Mouse (Mus musculus) megakaryocyte, embryonic 14.5 days (primary cell): Measurements from ENCODE around the gene Sema6b. TPM values are rescaled to one million over a fixed set of nuclear protein-coding genes. Genes with fewer than 3 reads are reported as not detected.
"Not testable (repeated sequence)": the region's sequence is repeated elsewhere in the genome, so short reads cannot be mapped to it uniquely, and the experiment has no call there.

Experiments used
- H3K27me3 ChIP-seq: replicated peaks from 2 replicates; pipeline ENCODE3; 2012; ENCODE audit warnings: inconsistent platforms
- H3K36me3 ChIP-seq: replicated peaks from 2 replicates; pipeline ENCODE3; 2012; ENCODE audit warnings: low read length, inconsistent platforms, mixed read lengths
- H3K4me1 ChIP-seq: 2 replicates; pipeline ENCODE4 v1.6.1; 2012; ENCODE audit warnings: inconsistent platforms
- H3K4me3 ChIP-seq: replicated peaks from 2 replicates; pipeline ENCODE3; 2012; ENCODE audit warnings: moderate library complexity, mild to moderate bottlenecking, inconsistent platforms
- H3K9me3 ChIP-seq: 2 replicates; pipeline ENCODE4 v1.6.1; 2012; ENCODE audit warnings: inconsistent platforms
- FLI1 ChIP-seq: IDR thresholded peaks from 2 replicates; pipeline ENCODE4 v1.6.1; 2012; ENCODE audit warnings: low read length, inconsistent platforms, mixed read lengths
- GATA1 ChIP-seq: IDR thresholded peaks from 3 replicates; pipeline ENCODE4 v1.6.1; 2012; ENCODE audit warnings: mixed read lengths, low read length, inconsistent platforms, borderline replicate concordance
- polyA plus RNA-seq: library from polyadenylated mRNA; stranded (reverse); fragments of >175 nt; gene quantifications from 2 replicates; pipeline ENCODE4 v1.2.3, GENCODE M21; 2012; ENCODE audit warnings: low replicate concordance; ENCODE audit not compliant: insufficient read depth

The Sema6b gene
- polyA plus RNA-seq, 1 experiment: 19.4 TPM

DNA sequence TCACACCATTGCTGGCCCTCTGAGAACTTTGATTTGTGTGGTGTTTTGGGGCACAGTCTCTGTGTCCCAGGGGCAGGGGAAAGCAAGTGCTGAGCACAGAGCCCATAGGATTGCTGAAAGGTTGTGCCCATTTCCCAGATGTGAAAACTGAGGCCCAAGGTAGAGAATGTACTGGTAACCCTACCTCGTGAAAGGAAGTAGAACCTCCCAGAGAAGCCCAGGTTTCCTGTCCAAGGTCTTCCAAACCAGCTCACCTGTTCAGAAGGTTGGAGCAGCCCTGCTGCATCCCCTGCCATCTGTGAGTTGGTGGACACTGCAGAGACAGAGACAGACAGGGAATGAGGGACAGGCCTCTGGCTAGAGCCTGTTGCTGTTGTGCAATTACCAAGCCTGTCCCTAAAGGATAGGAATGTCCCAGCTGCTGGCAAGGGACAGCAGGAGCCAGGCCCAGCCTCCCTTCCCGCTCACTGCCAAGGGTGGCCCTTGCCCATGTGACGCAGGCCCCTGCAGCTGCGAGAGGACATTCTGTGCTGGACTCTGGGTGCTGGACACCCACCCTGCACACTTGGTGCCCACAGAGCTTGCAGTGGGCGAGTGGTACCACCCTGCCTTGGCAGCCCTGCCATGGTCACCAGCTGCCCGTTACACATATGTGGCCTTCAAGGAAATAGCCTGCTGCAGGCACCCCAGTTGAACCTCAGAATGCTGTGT, 31.7 kb downstream of the Sema6b start:
- Histone ChIP-seq H3K4me3 (no peak overlapping the region), H3K9me3 (no peaks in the 10 kb centered on the region), H3K36me3 (peaks cover 59% of the 10 kb centered on the region), H3K4me1 (peaks cover 13% of the 10 kb centered on the region), H3K27me3 (no peaks in the 10 kb centered on the region)
- TF ChIP-seq GATA1 (no peak), FLI1 (no peak)

DNA sequence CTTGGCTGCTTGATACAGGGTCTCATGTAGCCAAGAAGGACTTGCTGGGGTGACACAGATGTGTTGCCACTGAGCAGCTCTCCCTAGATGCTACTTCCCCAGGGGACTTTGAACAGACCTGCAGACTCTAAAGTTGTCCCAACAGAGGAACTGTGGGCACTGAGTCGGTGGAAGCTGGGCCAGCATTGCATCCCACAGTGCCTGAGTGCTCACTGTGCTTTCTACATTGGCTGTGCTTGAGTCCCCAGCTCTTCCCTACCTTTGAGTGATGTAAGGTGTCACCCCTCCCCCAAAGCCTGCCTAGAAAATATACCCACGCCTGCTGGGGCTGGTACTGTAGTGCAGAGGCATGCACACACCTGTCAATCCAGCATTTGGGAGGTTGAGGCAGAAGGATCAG, 32.4 kb downstream of the Sema6b start:
- H3K9me3 ChIP-seq: no peaks in the 10 kb centered on the region

DNA sequence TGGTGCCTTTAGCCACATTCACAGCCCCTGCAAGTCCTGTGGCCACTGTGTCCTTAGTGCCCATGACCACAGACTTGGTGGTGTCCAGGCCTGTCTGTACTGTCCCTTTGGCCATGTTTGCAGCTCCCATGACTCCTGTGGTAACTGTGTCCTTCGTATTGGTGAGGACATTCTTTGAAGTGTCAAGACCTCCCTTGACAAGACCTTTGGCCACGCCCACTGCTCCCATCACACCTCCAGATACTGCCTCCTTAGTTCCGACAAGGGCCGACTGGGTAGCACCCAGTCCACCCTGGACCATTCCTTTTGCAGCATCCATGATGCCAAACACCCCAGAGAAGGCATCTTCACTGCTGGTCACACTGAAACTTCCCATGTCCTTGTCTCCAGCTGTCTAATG, 33.2 kb downstream of the Sema6b start:
- H3K4me1 ChIP-seq: peaks cover 19% of the 10 kb centered on the region
- H3K36me3 ChIP-seq: peaks cover 62% of the 10 kb centered on the region
- no peak for TF ChIP-seq GATA1
- TF ChIP-seq FLI1: no peak
- no peak overlapping the region for H3K4me3 ChIP-seq
- no peaks in the 10 kb centered on the region for H3K27me3 ChIP-seq
- H3K9me3 ChIP-seq: no peaks in the 10 kb centered on the region

More for the DNA sequence above, 32.4 kb downstream of the Sema6b start:
- H3K36me3 ChIP-seq: peaks cover 62% of the 10 kb centered on the region
- H3K27me3 ChIP-seq: no peaks in the 10 kb centered on the region
- H3K4me3 ChIP-seq: no peak overlapping the region
- TF ChIP-seq GATA1: no peak
- TF ChIP-seq FLI1: no peak
- H3K4me1 ChIP-seq: peaks cover 13% of the 10 kb centered on the region

GRCm38 (mm10) chr17:56106436-56106835, 33.7 kb downstream of the Sema6b start:
- Histone ChIP-seq H3K36me3 (peaks cover 66% of the 10 kb centered on the region), H3K4me1 (peaks cover 22% of the 10 kb centered on the region)
- not testable (repeated sequence) for H3K9me3 ChIP-seq, H3K4me3 ChIP-seq, H3K27me3 ChIP-seq

DNA sequence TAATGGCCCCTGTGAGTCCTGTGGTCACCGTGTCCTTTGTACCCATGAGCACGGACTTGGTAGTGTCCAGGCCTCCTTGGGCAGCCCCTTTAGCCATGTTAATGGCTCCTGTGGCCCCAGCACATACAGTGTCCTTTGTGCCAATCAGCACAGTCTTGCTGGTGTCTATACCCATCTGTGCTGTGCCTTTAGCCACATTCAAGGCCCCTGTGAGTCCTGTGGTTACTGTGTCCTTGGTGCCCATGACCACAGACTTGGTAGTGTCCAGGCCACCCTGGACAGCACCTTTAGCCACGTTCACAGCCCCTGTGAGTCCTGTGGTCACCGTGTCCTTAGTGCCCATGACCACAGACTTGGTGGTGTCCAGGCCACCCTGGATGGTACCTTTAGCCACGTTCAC, 35.3 kb downstream of the Sema6b start:
- H3K9me3 ChIP-seq, H3K4me3 ChIP-seq, H3K27me3 ChIP-seq: not testable (repeated sequence)
- Histone ChIP-seq H3K4me1 (peaks cover 30% of the 10 kb centered on the region), H3K36me3 (peaks cover 73% of the 10 kb centered on the region)

DNA sequence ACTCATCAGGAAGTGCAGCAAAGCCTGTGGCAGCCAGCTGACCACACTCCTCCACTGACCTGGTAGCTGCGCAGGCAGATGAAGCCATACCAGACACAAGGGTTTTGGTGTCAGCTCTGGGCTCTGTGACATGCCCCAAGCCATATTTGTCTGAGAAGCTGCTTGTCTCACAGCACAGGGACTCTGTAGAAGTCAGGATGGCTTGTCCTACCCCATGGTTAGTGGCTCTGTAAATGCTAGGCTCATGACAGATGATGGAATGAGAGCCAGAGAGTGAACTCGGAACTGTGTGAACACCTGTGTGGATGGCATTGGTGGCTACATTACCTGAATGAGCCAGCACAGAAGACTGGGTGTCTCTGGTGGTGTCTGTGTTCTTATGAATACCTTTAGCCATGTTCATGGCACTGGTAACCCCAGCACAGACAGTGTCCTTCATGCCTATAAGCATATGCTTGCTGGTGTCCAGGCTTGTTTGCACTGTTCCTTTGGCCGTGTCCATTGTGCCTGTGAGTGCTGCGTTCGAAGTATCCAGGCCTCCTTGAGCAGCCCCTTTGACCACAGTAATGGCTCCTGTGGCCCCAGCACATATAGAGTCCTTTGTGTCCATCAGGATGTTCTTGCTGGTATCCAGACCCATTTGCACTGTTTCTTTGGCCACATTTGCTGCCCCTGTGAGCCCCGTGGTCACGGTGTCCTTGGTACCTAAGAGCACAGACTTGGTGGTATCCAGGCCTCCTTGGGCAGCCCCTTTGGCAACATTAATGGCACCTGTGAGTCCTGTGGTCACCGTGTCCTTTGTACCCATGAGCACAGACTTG, 36.5 kb downstream of the Sema6b start:
- Histone ChIP-seq H3K4me1 (peaks cover 30% of the 10 kb centered on the region), H3K4me3 (no peak overlapping the region), H3K27me3 (no peaks in the 10 kb centered on the region), H3K36me3 (peaks cover 72% of the 10 kb centered on the region), H3K9me3 (no peaks in the 10 kb centered on the region)
- no peak for TF ChIP-seq FLI1

- peaks cover 72% of the 10 kb centered on the region for H3K36me3 ChIP-seq
- TF ChIP-seq FLI1: no peak
- no peak for TF ChIP-seq GATA1
- peaks cover 30% of the 10 kb centered on the region for H3K4me1 ChIP-seq
- no peaks in the 10 kb centered on the region for H3K9me3 ChIP-seq
- H3K4me3 ChIP-seq: no peak overlapping the region
- no peaks in the 10 kb centered on the region for H3K27me3 ChIP-seq
These were observed 37.2 kb downstream of the Sema6b start for GRCm38 (mm10) chr17:56102927-56103326.

DNA sequence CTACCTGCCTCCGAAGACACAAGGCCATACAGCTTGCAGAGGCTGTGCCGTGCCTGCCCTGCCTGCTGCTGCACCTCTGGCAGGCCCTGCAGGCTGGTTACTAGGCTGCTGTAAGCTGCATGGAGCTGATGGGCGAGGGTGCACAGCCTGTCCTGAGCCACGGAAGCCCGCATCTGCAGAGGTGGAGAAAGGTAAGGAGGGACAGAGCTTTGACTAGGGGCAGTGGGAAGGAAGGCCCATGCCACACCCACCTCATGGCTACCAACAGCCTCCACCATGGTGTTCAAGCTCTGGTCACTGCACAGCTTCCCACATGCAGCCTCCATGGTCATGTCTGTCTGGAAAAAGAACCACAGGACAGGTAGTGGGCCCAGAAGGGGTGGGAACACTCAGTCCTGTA, 38.0 kb downstream of the Sema6b start:
- Histone ChIP-seq H3K4me3 (no peak overlapping the region), H3K27me3 (no peaks in the 10 kb centered on the region), H3K9me3 (no peaks in the 10 kb centered on the region), H3K36me3 (peaks cover 72% of the 10 kb centered on the region), H3K4me1 (peaks cover 30% of the 10 kb centered on the region)
- TF ChIP-seq GATA1 (no peak), FLI1 (no peak)

GRCm38 (mm10) chr17:56100811-56101210, 39.3 kb downstream of the Sema6b start:
- Histone ChIP-seq H3K36me3 (peaks cover 82% of the 10 kb centered on the region), H3K9me3 (no peaks in the 10 kb centered on the region), H3K4me1 (peaks cover 30% of the 10 kb centered on the region), H3K4me3 (no peak overlapping the region), H3K27me3 (no peaks in the 10 kb centered on the region)
- TF ChIP-seq GATA1 (no peak), FLI1 (no peak)

DNA sequence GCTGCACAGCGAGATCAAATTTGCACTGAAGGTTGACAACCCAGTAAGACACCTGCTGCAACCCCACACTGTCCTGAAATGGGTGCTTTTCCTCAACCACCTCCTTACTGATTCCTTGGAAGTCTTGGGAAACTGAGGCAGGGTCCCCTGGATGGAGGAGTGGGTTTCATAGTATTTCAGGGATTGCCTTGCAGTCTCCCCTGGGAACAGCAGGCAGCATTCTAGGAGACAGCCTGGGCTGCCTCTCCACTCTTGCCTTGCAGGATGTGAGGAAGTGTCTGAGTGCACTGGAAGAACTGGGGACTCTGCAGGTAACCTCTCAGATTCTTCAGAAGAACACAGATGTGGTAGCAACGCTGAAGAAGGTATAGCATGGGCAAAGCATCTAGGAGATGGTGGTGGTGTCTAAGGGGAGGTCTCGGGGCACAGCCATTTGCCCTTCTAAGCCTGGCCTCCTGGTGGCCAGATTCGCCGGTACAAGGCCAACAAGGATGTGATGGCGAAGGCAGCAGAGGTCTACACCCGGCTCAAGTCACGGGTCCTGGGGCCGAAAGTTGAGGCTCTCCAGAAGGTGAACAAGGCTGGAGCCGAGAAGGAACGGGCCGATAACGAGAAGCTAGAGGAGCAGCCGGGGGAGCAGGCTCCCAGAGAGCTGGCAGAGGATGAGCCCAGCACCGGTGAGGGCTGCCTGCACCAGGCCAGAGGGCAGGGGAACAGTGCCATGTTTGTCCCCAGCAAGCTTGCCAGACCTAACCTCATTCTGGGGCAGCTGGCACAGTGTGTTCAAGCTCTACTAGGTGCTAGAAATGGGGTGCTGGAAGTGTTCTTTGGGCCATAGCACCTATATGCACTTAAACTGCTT, 41.2 kb downstream of the Sema6b start:
- TF ChIP-seq FLI1 (no peak), GATA1 (no peak)
- H3K36me3 ChIP-seq: peaks cover 96% of the 10 kb centered on the region
- peaks cover 30% of the 10 kb centered on the region for H3K4me1 ChIP-seq
- H3K9me3 ChIP-seq: no peaks in the 10 kb centered on the region
- H3K27me3 ChIP-seq: no peaks in the 10 kb centered on the region
- no peak overlapping the region for H3K4me3 ChIP-seq
